Mouse (Mus musculus) hindbrain, postnatal 0 days (tissue): ENCODE results near the gene Calcr. TPM values are rescaled to one million over a fixed set of nuclear protein-coding genes. Genes with fewer than 3 reads are reported as not detected.

Experiments
- ATAC-seq: fragments of 200-750 bp; cut with Nextera tagmentation; 2 replicates; pipeline ENCODE4 v1.8.0; 2017; ENCODE audit warnings: mild to moderate bottlenecking, moderate TSS enrichment, moderate library complexity
- DNase-seq: peaks from one replicate; pipeline ENCODE4 v3.0.0-alpha.2; 2015; ENCODE audit warnings: low spot score
- H3K27ac ChIP-seq: fragments of 300-500 bp; sonication (generic); 2 replicates; pipeline ENCODE4 v1.5.1; 2014; ENCODE audit warnings: mild to moderate bottlenecking
- H3K27me3 ChIP-seq: fragments of 300-500 bp; sonication (generic); 2 replicates; pipeline ENCODE4 v1.6.1; 2014; ENCODE audit warnings: low read length, mixed read lengths; ENCODE audit not compliant: insufficient read depth
- H3K36me3 ChIP-seq: fragments of 300-500 bp; sonication (generic); 2 replicates; pipeline ENCODE4 v1.6.1; 2014; ENCODE audit warnings: low read length, mixed read lengths; ENCODE audit not compliant: insufficient read depth
- H3K4me1 ChIP-seq: fragments of 300-500 bp; sonication (generic); 2 replicates; pipeline ENCODE4 v1.6.1; 2014; ENCODE audit warnings: antibody characterized with exemption, low read length, mixed read lengths; ENCODE audit not compliant: insufficient read depth
- H3K4me2 ChIP-seq: fragments of 300-500 bp; sonication (generic); 2 replicates; pipeline ENCODE4 v1.6.1; 2014; ENCODE audit warnings: low read depth, mild to moderate bottlenecking, low read length, moderate library complexity, mixed read lengths
- H3K4me3 ChIP-seq: fragments of 300-500 bp; sonication (generic); 2 replicates; pipeline ENCODE4 v1.5.1; 2014; ENCODE audit warnings: low read length
- H3K9ac ChIP-seq: fragments of 300-500 bp; sonication (generic); replicated peaks from 2 replicates; pipeline ENCODE4 v1.6.1; 2014; ENCODE audit warnings: mild to moderate bottlenecking, low read length, moderate library complexity, mixed read lengths
- H3K9me3 ChIP-seq: fragments of 300-500 bp; sonication (generic); 2 replicates; pipeline ENCODE4 v1.6.1; 2016; ENCODE audit warnings: low read length, mixed read lengths
- CTCF ChIP-seq: IDR thresholded peaks from 2 replicates; pipeline ENCODE4 v1.5.1; 2016; ENCODE audit warnings: antibody characterized with exemption, control low read depth, low read depth
- WGBS: fragments of 180-500 bp; shearing (Covaris S2); extraction: QIAGEN DNeasy Blood & Tissue Kit; methylation state at CpG from one replicate; pipeline ENCODE4 v1.1.7; 2014; 5-methylcytosine and 5-hydroxymethylcytosine counted together
- microRNA counts: library from miRNA; unstranded; fragments of <30 nt; microRNA quantifications from one replicate; lab custom pipeline; 2015
- microRNA-seq, 2 experiments: library from miRNA; unstranded; fragments of <30 nt; microRNA quantifications; one replicate each; pipeline ENCODE4; 2016
- polyA plus RNA-seq: library from polyadenylated mRNA; unstranded; fragments of >200 nt; fragmentation: Nextera tagmentation; extraction: Ambion mirVana; gene quantifications from 2 replicates; pipeline ENCODE4 v1.2.1, GENCODE M21; 2015
- total RNA-seq: library from RNA; depleted of rRNA; stranded (reverse); fragments of >200 nt; gene quantifications from 2 replicates; pipeline ENCODE4 v1.2.3, GENCODE M21; 2014; rRNA removed

Calcr gene
- total and polyA plus RNA-seq, 2 experiments from 2014 or later: 6.1 to 12.7 TPM

DNA sequence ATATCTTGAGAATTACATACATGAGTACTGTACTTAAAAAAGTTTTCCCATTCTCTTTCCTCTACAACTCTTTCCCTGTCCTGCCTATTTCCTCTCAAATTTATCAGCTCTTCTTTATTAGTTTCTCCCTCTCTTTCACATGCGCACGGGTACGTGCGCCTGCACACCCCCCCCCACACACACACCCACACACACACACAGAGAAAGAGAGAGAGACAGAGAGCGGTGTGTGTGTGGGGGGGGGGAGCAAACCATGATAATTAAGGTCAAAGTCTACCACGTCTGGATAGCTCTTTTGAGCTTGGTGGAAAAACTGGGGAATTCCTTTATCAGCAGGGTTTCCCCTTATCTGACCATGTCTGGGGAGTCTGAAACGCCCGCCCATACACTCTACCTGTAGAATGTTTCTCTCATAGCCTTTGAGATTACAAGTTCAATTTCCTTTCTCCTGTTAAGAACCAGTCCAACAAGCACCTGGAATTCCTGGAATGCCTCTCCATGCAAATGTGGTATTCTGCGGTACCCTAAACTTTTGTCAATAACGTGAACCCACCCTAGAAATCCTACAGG, 100.3 kb downstream of the Calcr start:
- WGBS: 80% methylated on average over 10 of the region's 10 CpGs
- no peak for ATAC-seq
- no peaks in the 10 kb centered on the region for H3K4me1 ChIP-seq

DNA sequence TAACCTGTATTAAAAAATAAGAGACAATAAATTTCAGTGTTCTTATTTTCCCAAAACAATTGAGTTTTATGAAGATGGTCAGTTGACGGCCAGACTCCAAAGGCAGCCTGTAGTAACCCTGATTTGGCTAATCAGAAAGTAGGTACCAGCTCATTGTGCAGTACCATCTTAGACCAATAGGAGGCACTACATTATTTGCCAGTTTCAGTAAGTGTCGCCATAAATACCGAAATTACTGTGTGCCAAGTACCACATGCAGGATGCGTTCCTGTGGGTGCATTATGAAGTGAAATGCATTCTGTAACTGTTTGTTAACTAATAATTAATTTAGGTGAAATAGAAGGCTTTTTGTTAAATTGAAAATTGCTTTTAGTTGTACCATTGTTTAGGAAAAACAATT, 106.1 kb downstream of the Calcr start:
- ATAC-seq (no peak), DNase-seq (no peak)
- TF ChIP-seq CTCF: no peak
- no peaks in the 10 kb centered on the region for H3K9me3 ChIP-seq
- no peak overlapping the region for H3K27ac ChIP-seq
- H3K36me3 ChIP-seq: no peaks in the 10 kb centered on the region
- WGBS: 93% methylated on average over 4 of the region's 4 CpGs
- no peaks in the 10 kb centered on the region for H3K27me3 ChIP-seq
- H3K4me2 ChIP-seq: no peak overlapping the region
- no peak overlapping the region for H3K4me3 ChIP-seq
- no peaks in the 10 kb centered on the region for H3K4me1 ChIP-seq
- H3K9ac ChIP-seq: no peak overlapping the region

More for the DNA sequence above, 100.3 kb downstream of the Calcr start:
- H3K9me3 ChIP-seq: no peaks in the 10 kb centered on the region
- no peak overlapping the region for H3K4me3 ChIP-seq
- H3K4me2 ChIP-seq: no peak overlapping the region
- DNase-seq: no peak
- H3K27me3 ChIP-seq: no peaks in the 10 kb centered on the region
- TF ChIP-seq CTCF: no peak
- no peak overlapping the region for H3K9ac ChIP-seq
- no peak overlapping the region for H3K27ac ChIP-seq
- H3K36me3 ChIP-seq: no peaks in the 10 kb centered on the region

MicroRNAs within 50 kb of the gene (microRNA counts, 519-probe panel; counts per million panel counts)
- microRNA mmu-miR-489 (lab: Ali Mortazavi, UCI) (3,074 counts per million, percentile 48 among the panel's probes with 10 or more counts), microRNA mmu-miR-653 (lab: Ali Mortazavi, UCI) (not detected)

Small RNA genes within 50 kb of the gene (microRNA-seq; reads per million reads assigned to microRNA genes)
- gene Mir489 (1.4 to 3.5 reads per million in 2 experiments), gene Mir653 (6.4 to 15.2 reads per million in 2 experiments)

Other genes with a start within 250 kb of the Calcr start
- not detected in 2 replicates for gene Tfpi2, start 224.2 kb upstream of the Calcr start, total RNA-seq
- 0.49 and 0.53 TPM in 2 replicates for gene Tfpi2, start 224.2 kb upstream of the Calcr start, polyA plus RNA-seq
- gene Gngt1, start 229.1 kb upstream of the Calcr start, total RNA-seq: not detected in 2 replicates
- gene Gngt1, start 229.1 kb upstream of the Calcr start, polyA plus RNA-seq: not detected in 2 replicates
- gene Gng11, start 239.2 kb upstream of the Calcr start, total RNA-seq: 7.9 and 11.4 TPM in 2 replicates
- 31.0 and 33.7 TPM in 2 replicates for gene Gng11, start 239.2 kb upstream of the Calcr start, polyA plus RNA-seq